Mouse (Mus musculus): ENCODE measurements around the gene Mob3c. TPM values are rescaled to one million over a fixed set of nuclear protein-coding genes. Genes with fewer than 3 reads are reported as not detected.

The Mob3c gene
- polyA plus RNA-seq (2015; fragmentation: Nextera tagmentation; extraction: Ambion mirVana), result 15.7 and 18.2 TPM in 2 replicates

- peak; percentile 97 for ATAC-seq
- WGBS, result under 1% methylated on average over 57 of the region's 57 CpGs
- H3K27me3 ChIP-seq (replicated peaks; ENCODE audit: control insufficient read depth, insufficient read depth, low read length), result no peaks in the 10 kb centered on the region
- H3K4me1 ChIP-seq (ENCODE audit: control insufficient read depth, insufficient read depth, low read length), result peaks cover 26% of the 10 kb centered on the region
- no peaks in the 10 kb centered on the region for H3K9me3 ChIP-seq (ENCODE audit: control insufficient read depth, low read length)
- peak within 1 kb of the TSS; percentile 79 for H3K4me2 ChIP-seq (ENCODE audit: low read depth, low read length)
- no peaks in the 10 kb centered on the region for H3K36me3 ChIP-seq (ENCODE audit: control insufficient read depth, insufficient read depth, low read length)
- H3K9ac ChIP-seq (ENCODE audit: low read depth, low read length), result peak within 1 kb of the TSS; percentile 85
- peak within 1 kb of the TSS; percentile 74 for H3K4me3 ChIP-seq (ENCODE audit: low read length)
- peak within 1 kb of the TSS; percentile 93 for H3K27ac ChIP-seq (ENCODE audit: low read length)
Observed at GRCm38 (mm10) chr4:115827888-115828571, at the start of gene Mob3c. Gene Mob3c, plus strand, starts transcription at chr4:115828092.

- no peak overlapping the region for H3K9ac ChIP-seq (ENCODE audit: low read depth, low read length)
- no peak overlapping the region for H3K4me3 ChIP-seq (ENCODE audit: low read length)
- no peaks in the 10 kb centered on the region for H3K27me3 ChIP-seq (replicated peaks; ENCODE audit: control insufficient read depth, insufficient read depth, low read length)
- H3K9me3 ChIP-seq (ENCODE audit: control insufficient read depth, low read length), result no peaks in the 10 kb centered on the region
- no peak overlapping the region for H3K27ac ChIP-seq (ENCODE audit: low read length)
- 40% methylated on average over 6 of the region's 6 CpGs for WGBS
- H3K4me1 ChIP-seq (ENCODE audit: control insufficient read depth, insufficient read depth, low read length), result peaks cover 5% of the 10 kb centered on the region; the same call in 1 of the 2 replicates
- no peak overlapping the region for H3K4me2 ChIP-seq (ENCODE audit: low read depth, low read length)
- no peak for ATAC-seq
- H3K36me3 ChIP-seq (ENCODE audit: control insufficient read depth, insufficient read depth, low read length), result no peaks in the 10 kb centered on the region
Observed at GRCm38 (mm10) chr4:115780269-115780668, 47.6 kb upstream of the Mob3c start.

- no peak for ATAC-seq
- no peaks in the 10 kb centered on the region for H3K36me3 ChIP-seq (ENCODE audit: control insufficient read depth, insufficient read depth, low read length)
- 73% methylated on average over 3 of the region's 3 CpGs for WGBS
- peaks cover 10% of the 10 kb centered on the region for H3K4me1 ChIP-seq (ENCODE audit: control insufficient read depth, insufficient read depth, low read length)
- H3K27ac ChIP-seq (ENCODE audit: low read length), result no peak within 1 kb of the TSS
- H3K4me2 ChIP-seq (ENCODE audit: low read depth, low read length), result no peak within 1 kb of the TSS
- H3K4me3 ChIP-seq (ENCODE audit: low read length), result no peak within 1 kb of the TSS
- H3K9ac ChIP-seq (ENCODE audit: low read depth, low read length), result no peak within 1 kb of the TSS
- no peaks in the 10 kb centered on the region for H3K27me3 ChIP-seq (replicated peaks; ENCODE audit: control insufficient read depth, insufficient read depth, low read length)
- no peaks in the 10 kb centered on the region for H3K9me3 ChIP-seq (ENCODE audit: control insufficient read depth, low read length)
Observed at GRCm38 (mm10) chr4:115780918-115781317, 47.0 kb upstream of the Mob3c start, which contains the start of gene Tex38. Gene Tex38, minus strand, starts transcription at chr4:115781018.

GRCm38 (mm10) chr4:115782026-115782805 lies 45.7 kb upstream of the Mob3c start:
- Histone ChIP-seq H3K4me2 (ENCODE audit: low read depth, low read length) (no peak overlapping the region), H3K27me3 (replicated peaks; ENCODE audit: control insufficient read depth, insufficient read depth, low read length) (no peaks in the 10 kb centered on the region), H3K9me3 (ENCODE audit: control insufficient read depth, low read length) (no peaks in the 10 kb centered on the region), H3K9ac (ENCODE audit: low read depth, low read length) (no peak overlapping the region), H3K4me1 (ENCODE audit: control insufficient read depth, insufficient read depth, low read length) (peaks cover 10% of the 10 kb centered on the region), H3K27ac (ENCODE audit: low read length) (no peak overlapping the region), H3K36me3 (ENCODE audit: control insufficient read depth, insufficient read depth, low read length) (no peaks in the 10 kb centered on the region), H3K4me3 (ENCODE audit: low read length) (no peak overlapping the region)
- 89% methylated on average over 5 of the region's 5 CpGs for WGBS
- ATAC-seq, result no peak

GRCm38 (mm10) chr4:115784769-115785510 lies 43.0 kb upstream of the Mob3c start, which contains the start of gene Atpaf1:
Gene Atpaf1, plus strand, starts transcription at chr4:115784812.
- Histone ChIP-seq H3K4me3 (ENCODE audit: low read length) (peak within 1 kb of the TSS; percentile 85), H3K27me3 (replicated peaks; ENCODE audit: control insufficient read depth, insufficient read depth, low read length) (no peaks in the 10 kb centered on the region), H3K4me1 (ENCODE audit: control insufficient read depth, insufficient read depth, low read length) (peaks cover 10% of the 10 kb centered on the region), H3K9me3 (ENCODE audit: control insufficient read depth, low read length) (no peaks in the 10 kb centered on the region), H3K36me3 (ENCODE audit: control insufficient read depth, insufficient read depth, low read length) (no peaks in the 10 kb centered on the region; the same call in 1 of the 2 replicates), H3K9ac (ENCODE audit: low read depth, low read length) (peak within 1 kb of the TSS; percentile 90), H3K4me2 (ENCODE audit: low read depth, low read length) (peak within 1 kb of the TSS; percentile 79), H3K27ac (ENCODE audit: low read length) (peak within 1 kb of the TSS; percentile 76)
- ATAC-seq, result peak; percentile 91
- WGBS, result under 1% methylated on average over 69 of the region's 69 CpGs

- ATAC-seq, result peak; percentile 61
- peak overlapping the region; percentile 90 for H3K9ac ChIP-seq (ENCODE audit: low read depth, low read length)
- no peaks in the 10 kb centered on the region for H3K27me3 ChIP-seq (replicated peaks; ENCODE audit: control insufficient read depth, insufficient read depth, low read length)
- peak overlapping the region; percentile 76 for H3K27ac ChIP-seq (ENCODE audit: low read length)
- H3K9me3 ChIP-seq (ENCODE audit: control insufficient read depth, low read length), result no peaks in the 10 kb centered on the region
- H3K4me3 ChIP-seq (ENCODE audit: low read length), result peak overlapping the region; percentile 85
- peak overlapping the region; percentile 79 for H3K4me2 ChIP-seq (ENCODE audit: low read depth, low read length)
- H3K36me3 ChIP-seq (ENCODE audit: control insufficient read depth, insufficient read depth, low read length), result no peaks in the 10 kb centered on the region; the same call in 1 of the 2 replicates
- WGBS, result 39% methylated on average over 7 of the region's 7 CpGs
- peaks cover 10% of the 10 kb centered on the region for H3K4me1 ChIP-seq (ENCODE audit: control insufficient read depth, insufficient read depth, low read length)
Observed at GRCm38 (mm10) chr4:115785511-115786034, 42.3 kb upstream of the Mob3c start.

GRCm38 (mm10) chr4:115790864-115791263 lies 37.0 kb upstream of the Mob3c start:
- ATAC-seq, result no peak
- Histone ChIP-seq H3K4me3 (ENCODE audit: low read length) (no peak overlapping the region), H3K27ac (ENCODE audit: low read length) (no peak overlapping the region), H3K9me3 (ENCODE audit: control insufficient read depth, low read length) (no peaks in the 10 kb centered on the region), H3K9ac (ENCODE audit: low read depth, low read length) (no peak overlapping the region), H3K4me2 (ENCODE audit: low read depth, low read length) (no peak overlapping the region), H3K36me3 (ENCODE audit: control insufficient read depth, insufficient read depth, low read length) (peaks cover 2% of the 10 kb centered on the region; the same call in 1 of the 2 replicates), H3K4me1 (ENCODE audit: control insufficient read depth, insufficient read depth, low read length) (peaks cover 6% of the 10 kb centered on the region), H3K27me3 (replicated peaks; ENCODE audit: control insufficient read depth, insufficient read depth, low read length) (no peaks in the 10 kb centered on the region)
- WGBS, result 80% methylated on average over 3 of the region's 3 CpGs

- ATAC-seq, result peak; percentile 96
- Histone ChIP-seq H3K27me3 (replicated peaks; ENCODE audit: control insufficient read depth, insufficient read depth, low read length) (no peaks in the 10 kb centered on the region), H3K36me3 (ENCODE audit: control insufficient read depth, insufficient read depth, low read length) (peaks cover 8% of the 10 kb centered on the region; the same call in 1 of the 2 replicates), H3K9me3 (ENCODE audit: control insufficient read depth, low read length) (no peaks in the 10 kb centered on the region), H3K4me1 (ENCODE audit: control insufficient read depth, insufficient read depth, low read length) (peaks cover 6% of the 10 kb centered on the region; the same call in 1 of the 2 replicates), H3K9ac (ENCODE audit: low read depth, low read length) (no peak overlapping the region), H3K4me3 (ENCODE audit: low read length) (no peak overlapping the region), H3K4me2 (ENCODE audit: low read depth, low read length) (no peak overlapping the region), H3K27ac (ENCODE audit: low read length) (peak overlapping the region; percentile 70)
- WGBS, result 37% methylated on average over 3 of the region's 3 CpGs
Observed at GRCm38 (mm10) chr4:115795360-115795759, 32.5 kb upstream of the Mob3c start.

All from intestine, embryonic 16.5 days (tissue).